Mouse (Mus musculus): ENCODE data around the gene Emc6. TPM values are rescaled to one million over a fixed set of nuclear protein-coding genes. Genes with fewer than 3 reads are reported as not detected.

Emc6 gene
- polyA plus RNA-seq, 1 experiment = 58.6 TPM

- no peak for TF ChIP-seq POLR2A (IDR thresholded peaks at IDR 0.05; ENCODE audit: control insufficient read depth, extremely low read depth, insufficient read depth, low read length, poor library complexity)
- TF ChIP-seq CTCF (IDR thresholded peaks at IDR 0.05; ENCODE audit: borderline replicate concordance, control insufficient read depth, extremely low read depth, insufficient read depth, low read length, poor library complexity) = no peak
- WGBS = under 1% methylated on average over 32 of the region's 32 CpGs
- Histone ChIP-seq H3K36me3 (ENCODE audit: control insufficient read depth, insufficient read depth, low read length) (no peaks in the 10 kb centered on the region), H3K27me3 (ENCODE audit: control insufficient read depth, insufficient read depth, low read length) (no peaks in the 10 kb centered on the region), H3K4me3 (ENCODE audit: control insufficient read depth, insufficient read depth, low read length) (peak within 1 kb of the TSS; percentile 75), H3K4me1 (replicated peaks; ENCODE audit: control insufficient read depth, insufficient read depth, low read length) (peaks cover 3% of the 10 kb centered on the region), H3K27ac (ENCODE audit: control insufficient read depth, insufficient read depth, low read length) (no peak within 1 kb of the TSS)
- DNase-seq = peak; percentile 96
Observed at GRCm38 (mm10) chr11:73199230-73199712, 22.4 kb upstream of the Emc6 start, which contains the start of gene Shpk. Gene Shpk, plus strand, starts transcription at chr11:73199460.

- Histone ChIP-seq H3K27ac (ENCODE audit: control insufficient read depth, insufficient read depth, low read length) (no peak within 1 kb of the TSS), H3K27me3 (ENCODE audit: control insufficient read depth, insufficient read depth, low read length) (no peaks in the 10 kb centered on the region), H3K36me3 (ENCODE audit: control insufficient read depth, insufficient read depth, low read length) (no peaks in the 10 kb centered on the region), H3K4me3 (ENCODE audit: control insufficient read depth, insufficient read depth, low read length) (peak within 1 kb of the TSS; percentile 75), H3K4me1 (replicated peaks; ENCODE audit: control insufficient read depth, insufficient read depth, low read length) (peaks cover 3% of the 10 kb centered on the region)
- under 1% methylated on average over 22 of the region's 22 CpGs for WGBS
- TF ChIP-seq CTCF (IDR thresholded peaks at IDR 0.05; ENCODE audit: borderline replicate concordance, control insufficient read depth, extremely low read depth, insufficient read depth, low read length, poor library complexity) (no peak), POLR2A (IDR thresholded peaks at IDR 0.05; ENCODE audit: control insufficient read depth, extremely low read depth, insufficient read depth, low read length, poor library complexity) (no peak)
- DNase-seq = no peak
Observed at GRCm38 (mm10) chr11:73198603-73199229, 21.9 kb upstream of the Emc6 start, which contains the start of gene Ctns. Gene Ctns, minus strand, starts transcription at chr11:73199042.

GRCm38 (mm10) chr11:73198190-73198589 lies 21.4 kb upstream of the Emc6 start:
- TF ChIP-seq CTCF (IDR thresholded peaks at IDR 0.05; ENCODE audit: borderline replicate concordance, control insufficient read depth, extremely low read depth, insufficient read depth, low read length, poor library complexity) (no peak), POLR2A (IDR thresholded peaks at IDR 0.05; ENCODE audit: control insufficient read depth, extremely low read depth, insufficient read depth, low read length, poor library complexity) (no peak)
- DNase-seq = no peak
- no peaks in the 10 kb centered on the region for H3K27me3 ChIP-seq (ENCODE audit: control insufficient read depth, insufficient read depth, low read length)
- peaks cover 3% of the 10 kb centered on the region for H3K4me1 ChIP-seq (replicated peaks; ENCODE audit: control insufficient read depth, insufficient read depth, low read length)
- no peaks in the 10 kb centered on the region for H3K36me3 ChIP-seq (ENCODE audit: control insufficient read depth, insufficient read depth, low read length)
- H3K4me3 ChIP-seq (ENCODE audit: control insufficient read depth, insufficient read depth, low read length) = no peak overlapping the region; the same call in 1 of the 2 replicates
- WGBS = 15% methylated on average over 1 of the region's 1 CpGs
- no peak overlapping the region for H3K27ac ChIP-seq (ENCODE audit: control insufficient read depth, insufficient read depth, low read length)

- Histone ChIP-seq H3K27ac (ENCODE audit: control insufficient read depth, insufficient read depth, low read length) (no peak overlapping the region), H3K4me1 (replicated peaks; ENCODE audit: control insufficient read depth, insufficient read depth, low read length) (peaks cover 3% of the 10 kb centered on the region), H3K27me3 (ENCODE audit: control insufficient read depth, insufficient read depth, low read length) (no peaks in the 10 kb centered on the region), H3K36me3 (ENCODE audit: control insufficient read depth, insufficient read depth, low read length) (no peaks in the 10 kb centered on the region), H3K4me3 (ENCODE audit: control insufficient read depth, insufficient read depth, low read length) (no peak overlapping the region)
- TF ChIP-seq POLR2A (IDR thresholded peaks at IDR 0.05; ENCODE audit: control insufficient read depth, extremely low read depth, insufficient read depth, low read length, poor library complexity) = no peak
- no peak for DNase-seq
- 79% methylated on average over 2 of the region's 2 CpGs for WGBS
Observed at GRCm38 (mm10) chr11:73194444-73194843, 17.6 kb upstream of the Emc6 start.

- no peak for DNase-seq
- Histone ChIP-seq H3K36me3 (ENCODE audit: control insufficient read depth, insufficient read depth, low read length) (no peaks in the 10 kb centered on the region), H3K4me1 (replicated peaks; ENCODE audit: control insufficient read depth, insufficient read depth, low read length) (no peaks in the 10 kb centered on the region), H3K27ac (ENCODE audit: control insufficient read depth, insufficient read depth, low read length) (no peak overlapping the region), H3K27me3 (ENCODE audit: control insufficient read depth, insufficient read depth, low read length) (no peaks in the 10 kb centered on the region), H3K4me3 (ENCODE audit: control insufficient read depth, insufficient read depth, low read length) (no peak overlapping the region)
- TF ChIP-seq CTCF (IDR thresholded peaks at IDR 0.05; ENCODE audit: borderline replicate concordance, control insufficient read depth, extremely low read depth, insufficient read depth, low read length, poor library complexity) = no peak
- TF ChIP-seq POLR2A (IDR thresholded peaks at IDR 0.05; ENCODE audit: control insufficient read depth, extremely low read depth, insufficient read depth, low read length, poor library complexity) = no peak
- 58% methylated on average over 6 of the region's 6 CpGs for WGBS
Observed at GRCm38 (mm10) chr11:73193047-73193446, 16.2 kb upstream of the Emc6 start.

GRCm38 (mm10) chr11:73187231-73187630 lies 10.4 kb upstream of the Emc6 start:
- DNase-seq = no peak
- 91% methylated on average over 6 of the region's 6 CpGs for WGBS
- no peaks in the 10 kb centered on the region for H3K27me3 ChIP-seq (ENCODE audit: control insufficient read depth, insufficient read depth, low read length)
- H3K27ac ChIP-seq (ENCODE audit: control insufficient read depth, insufficient read depth, low read length) = no peak overlapping the region
- TF ChIP-seq POLR2A (IDR thresholded peaks at IDR 0.05; ENCODE audit: control insufficient read depth, extremely low read depth, insufficient read depth, low read length, poor library complexity) (no peak), CTCF (IDR thresholded peaks at IDR 0.05; ENCODE audit: borderline replicate concordance, control insufficient read depth, extremely low read depth, insufficient read depth, low read length, poor library complexity) (no peak)
- H3K4me3 ChIP-seq (ENCODE audit: control insufficient read depth, insufficient read depth, low read length) = no peak overlapping the region
- no peaks in the 10 kb centered on the region for H3K4me1 ChIP-seq (replicated peaks; ENCODE audit: control insufficient read depth, insufficient read depth, low read length)
- no peaks in the 10 kb centered on the region for H3K36me3 ChIP-seq (ENCODE audit: control insufficient read depth, insufficient read depth, low read length)

All from thymus, adult 2 months (tissue).